Mouse (Mus musculus) bone marrow, adult 2 months (tissue): ENCODE measurements around the gene Ece1. TPM values are rescaled to one million over a fixed set of nuclear protein-coding genes. Genes with fewer than 3 reads are reported as not detected.

Source experiments
- H3K27ac ChIP-seq: fragments of 200-500 bp; 2 replicates; pipeline ENCODE4 v1.5.1; 2012; ENCODE audit warnings: low read depth, mild to moderate bottlenecking, control low read depth, inconsistent platforms, low read length; ENCODE audit not compliant: control insufficient read depth, poor library complexity, insufficient read depth
- H3K4me1 ChIP-seq: fragments of 200-500 bp; 2 replicates; pipeline ENCODE4 v1.6.1; 2011; ENCODE audit warnings: low read length; ENCODE audit not compliant: control insufficient read depth, insufficient read depth
- H3K4me3 ChIP-seq: fragments of 200-500 bp; replicated peaks from 2 replicates; pipeline ENCODE3; 2011; ENCODE audit warnings: mild to moderate bottlenecking, low read depth, low read length, control low read depth; ENCODE audit not compliant: control insufficient read depth
- CTCF ChIP-seq: fragments of 200-500 bp; IDR thresholded peaks from 2 replicates; pipeline ENCODE4 v1.5.1; 2011; ENCODE audit warnings: low read length, control low read depth; ENCODE audit not compliant: control insufficient read depth, insufficient read depth
- POLR2A ChIP-seq: fragments of 200-500 bp; IDR thresholded peaks from 2 replicates; pipeline ENCODE4 v1.6.1; 2011; ENCODE audit warnings: low read depth, mild to moderate bottlenecking, control low read depth, low read length, borderline replicate concordance; ENCODE audit not compliant: control insufficient read depth
- WGBS: fragments of 180-500 bp; shearing (Covaris S2); methylation state at CpG from one replicate; pipeline ENCODE4 v1.1.7; 2018; 5-methylcytosine and 5-hydroxymethylcytosine counted together
- polyA plus RNA-seq: library from polyadenylated mRNA; stranded (reverse); fragments of >200 nt; gene quantifications from 2 replicates; pipeline ENCODE4 v1.2.4, GENCODE M21; 2011; ENCODE audit warnings: low replicate concordance; ENCODE audit not compliant: missing spikeins, insufficient read depth, insufficient read length

The Ece1 gene
- polyA plus RNA-seq, 1 experiment: 7.3 TPM

GRCm38 (mm10) chr4:137928813-137929212 is 66.8 kb downstream of the Ece1 start:
- no peak overlapping the region for H3K27ac ChIP-seq
- H3K4me1 ChIP-seq: no peaks in the 10 kb centered on the region; the same call in 1 of the 2 replicates
- 80% methylated on average over 1 of the region's 1 CpGs for WGBS
- no peak overlapping the region for H3K4me3 ChIP-seq
- TF ChIP-seq CTCF (no peak), POLR2A (no peak)

GRCm38 (mm10) chr4:137929341-137930016 is 67.4 kb downstream of the Ece1 start:
- no peak for TF ChIP-seq POLR2A
- no peak for TF ChIP-seq CTCF
- H3K27ac ChIP-seq: no peak overlapping the region
- H3K4me1 ChIP-seq: no peaks in the 10 kb centered on the region; the same call in 1 of the 2 replicates
- no peak overlapping the region for H3K4me3 ChIP-seq
- WGBS: 89% methylated on average over 15 of the region's 15 CpGs

- Histone ChIP-seq H3K4me1 (no peaks in the 10 kb centered on the region; the same call in 1 of the 2 replicates), H3K27ac (no peak overlapping the region), H3K4me3 (no peak overlapping the region)
- TF ChIP-seq POLR2A (no peak), CTCF (no peak)
- WGBS: 68% methylated on average over 9 of the region's 9 CpGs
Measured at GRCm38 (mm10) chr4:137930500-137931008, 68.5 kb downstream of the Ece1 start.

GRCm38 (mm10) chr4:137931009-137931757 is 69.1 kb downstream of the Ece1 start:
- TF ChIP-seq CTCF (no peak), POLR2A (no peak)
- no peaks in the 10 kb centered on the region; the same call in 1 of the 2 replicates for H3K4me1 ChIP-seq
- 60% methylated on average over 18 of the region's 18 CpGs for WGBS
- no peak overlapping the region for H3K4me3 ChIP-seq
- H3K27ac ChIP-seq: peak overlapping the region; percentile 54

- TF ChIP-seq POLR2A (no peak), CTCF (no peak)
- 63% methylated on average over 6 of the region's 6 CpGs for WGBS
- Histone ChIP-seq H3K4me3 (no peak overlapping the region), H3K27ac (no peak overlapping the region), H3K4me1 (no peaks in the 10 kb centered on the region; the same call in 1 of the 2 replicates)
Measured at GRCm38 (mm10) chr4:137932554-137933178, 70.6 kb downstream of the Ece1 start.

GRCm38 (mm10) chr4:137933328-137933727 is 71.3 kb downstream of the Ece1 start:
- Histone ChIP-seq H3K4me3 (no peak overlapping the region), H3K27ac (no peak overlapping the region), H3K4me1 (no peaks in the 10 kb centered on the region; the same call in 1 of the 2 replicates)
- 81% methylated on average over 5 of the region's 5 CpGs for WGBS
- TF ChIP-seq CTCF (no peak), POLR2A (no peak)

- Histone ChIP-seq H3K4me3 (no peak overlapping the region), H3K4me1 (no peaks in the 10 kb centered on the region; the same call in 1 of the 2 replicates), H3K27ac (no peak overlapping the region)
- 91% methylated on average over 4 of the region's 4 CpGs for WGBS
- no peak for TF ChIP-seq POLR2A
- TF ChIP-seq CTCF: no peak
Measured at GRCm38 (mm10) chr4:137936134-137936533, 74.1 kb downstream of the Ece1 start.

- Histone ChIP-seq H3K4me3 (no peak overlapping the region), H3K4me1 (no peaks in the 10 kb centered on the region), H3K27ac (no peak overlapping the region)
- WGBS: 83% methylated on average over 10 of the region's 10 CpGs
- TF ChIP-seq POLR2A: no peak
- no peak for TF ChIP-seq CTCF
Measured at GRCm38 (mm10) chr4:137940061-137940460, 78.0 kb downstream of the Ece1 start.

- no peak overlapping the region for H3K27ac ChIP-seq
- no peak overlapping the region for H3K4me3 ChIP-seq
- TF ChIP-seq CTCF: no peak
- TF ChIP-seq POLR2A: no peak
- H3K4me1 ChIP-seq: no peaks in the 10 kb centered on the region
- 88% methylated on average over 12 of the region's 12 CpGs for WGBS
Measured at GRCm38 (mm10) chr4:137941131-137941844, 79.3 kb downstream of the Ece1 start.
